Mouse (Mus musculus) myocyte (in vitro differentiated cells): ENCODE results near the gene Gm1043. TPM values are rescaled to one million over a fixed set of nuclear protein-coding genes. Genes with fewer than 3 reads are reported as not detected.

ENCODE experiments used
- H3K27me3 ChIP-seq: one replicate; pipeline ENCODE4 v1.6.1; 2011; ENCODE audit not compliant: control insufficient read depth, insufficient read depth, insufficient read length
- H3K36me3 ChIP-seq: one replicate; pipeline ENCODE4 v1.6.1; 2011; ENCODE audit not compliant: control insufficient read depth, insufficient read depth
- H3K4me2 ChIP-seq: one replicate; pipeline ENCODE4 v1.6.1; 2011; ENCODE audit warnings: low read depth, control low read depth
- H3K4me3 ChIP-seq: one replicate; pipeline ENCODE4 v1.5.1; 2011; ENCODE audit warnings: mild to moderate bottlenecking, control low read depth, moderate library complexity
- H3K79me2 ChIP-seq: one replicate; pipeline ENCODE4 v1.6.1; 2011; ENCODE audit not compliant: control insufficient read depth, insufficient read depth
- H3ac ChIP-seq: one replicate; pipeline ENCODE4 v1.6.1; 2011; ENCODE audit not compliant: control insufficient read depth, insufficient read length
- CEBPB ChIP-seq: IDR thresholded peaks from 2 replicates; pipeline ENCODE4 v1.6.1; 2011; ENCODE audit warnings: mild to moderate bottlenecking, moderate library complexity; ENCODE audit not compliant: poor library complexity, insufficient read depth, severe bottlenecking
- E2F4 ChIP-seq: IDR thresholded peaks from one replicate; pipeline ENCODE4 v1.6.1; 2011; ENCODE audit warnings: mild to moderate bottlenecking, control low read depth, moderate library complexity; ENCODE audit not compliant: insufficient read depth
- MAX ChIP-seq: IDR thresholded peaks from one replicate; pipeline ENCODE4 v1.6.1; 2011; ENCODE audit warnings: low read depth, mild to moderate bottlenecking, control low read depth
- MYOD1 ChIP-seq, 3 experiments: IDR thresholded peaks; one replicate each; pipeline ENCODE4 v1.6.1; 2011; ENCODE audit warnings: control low read depth in 2 of 3, low read depth in 2 of 3, mild to moderate bottlenecking in 2 of 3, moderate library complexity in 1 of 3; ENCODE audit not compliant: insufficient read length in 2 of 3, control insufficient read depth in 1 of 3
- MYOG ChIP-seq, 3 experiments: IDR thresholded peaks; one replicate each; pipeline ENCODE4 v1.6.1; 2011; ENCODE audit warnings: control low read depth in 2 of 3, low read depth in 2 of 3, mild to moderate bottlenecking in 2 of 3; ENCODE audit not compliant: insufficient read length in 2 of 3, control insufficient read depth in 1 of 3, insufficient read depth in 1 of 3
- POLR2A ChIP-seq: IDR thresholded peaks from one replicate; pipeline ENCODE4 v1.6.1; 2011; ENCODE audit warnings: low read depth, mild to moderate bottlenecking, control low read depth, moderate library complexity; ENCODE audit not compliant: insufficient read length
- POLR2AphosphoS2 ChIP-seq: IDR thresholded peaks from one replicate; pipeline ENCODE4 v1.6.1; 2011; ENCODE audit warnings: low read depth, control low read depth; ENCODE audit not compliant: insufficient read length
- REST ChIP-seq: IDR thresholded peaks from one replicate; pipeline ENCODE4 v1.6.1; 2011; ENCODE audit warnings: mild to moderate bottlenecking, control low read depth, moderate library complexity; ENCODE audit not compliant: insufficient read depth, insufficient read length
- SRF ChIP-seq: IDR thresholded peaks from one replicate; pipeline ENCODE4 v1.6.1; 2011; ENCODE audit warnings: low read depth; ENCODE audit not compliant: control insufficient read depth, insufficient read length
- TCF12 ChIP-seq: IDR thresholded peaks from one replicate; pipeline ENCODE4 v1.6.1; 2011; ENCODE audit warnings: mild to moderate bottlenecking, control low read depth; ENCODE audit not compliant: poor library complexity, insufficient read depth, severe bottlenecking
- TCF3 ChIP-seq: IDR thresholded peaks from one replicate; pipeline ENCODE4 v1.6.1; 2011; ENCODE audit warnings: low read depth, control low read depth; ENCODE audit not compliant: insufficient read length
- USF1 ChIP-seq: IDR thresholded peaks from one replicate; pipeline ENCODE4 v1.6.1; 2011; ENCODE audit warnings: low read depth, mild to moderate bottlenecking, control low read depth, moderate library complexity
- polyA plus RNA-seq: library from polyadenylated mRNA; unstranded; fragments of >200 nt; fragmentation: generic; extraction: Trizol; gene quantifications from one replicate; pipeline ENCODE4 v1.2.1, GENCODE M21; 2012; ENCODE audit warnings: missing spikeins

Gene Gm1043
- not detected for polyA plus RNA-seq

DNA sequence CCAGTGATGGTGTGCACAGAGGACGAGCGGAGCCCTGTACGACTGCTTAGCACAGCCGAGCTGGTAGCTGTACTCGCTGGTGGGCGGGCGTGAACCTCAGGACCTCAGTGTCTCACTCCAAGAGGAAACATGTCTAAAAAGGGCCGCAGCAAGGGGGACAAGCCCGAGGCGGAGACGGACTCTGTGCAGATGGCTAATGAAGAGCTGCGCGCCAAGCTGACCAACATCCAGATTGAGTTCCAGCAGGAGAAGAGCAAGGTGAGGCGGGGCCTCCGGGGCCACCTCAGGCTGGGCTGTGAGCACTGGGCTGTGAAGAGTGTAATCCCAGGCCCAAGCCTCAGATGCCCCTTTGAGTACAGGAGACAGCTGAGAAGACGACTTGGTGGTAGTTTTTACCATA is at the start of gene Gm1043:
TSS of gene Gm1043 (plus strand) at position 130 of the 400 bp plus-strand sequence.
- H3K4me2 ChIP-seq = no peak within 1 kb of the TSS
- H3K79me2 ChIP-seq = no peaks in the 10 kb centered on the region
- TF ChIP-seq REST (no peak), CEBPB (no peak), TCF12 (no peak), POLR2A (no peak), E2F4 (no peak), MYOD1 (IDR thresholded peaks at IDR 0.05; ENCODE audit: control insufficient read depth in 1 of 3, insufficient read length in 2 of 3, low read depth in 2 of 3) (no peak), MAX (no peak), POLR2AphosphoS2 (no peak), SRF (no peak), USF1 (no peak), TCF3 (no peak), MYOG (IDR thresholded peaks at IDR 0.05; ENCODE audit: control insufficient read depth in 1 of 3, insufficient read depth in 1 of 3, insufficient read length in 2 of 3, low read depth in 2 of 3) (no peak)
- no peak within 1 kb of the TSS for H3K4me3 ChIP-seq
- H3K36me3 ChIP-seq = no peaks in the 10 kb centered on the region
- no peak within 1 kb of the TSS for H3ac ChIP-seq
- peaks cover 28% of the 10 kb centered on the region for H3K27me3 ChIP-seq

DNA sequence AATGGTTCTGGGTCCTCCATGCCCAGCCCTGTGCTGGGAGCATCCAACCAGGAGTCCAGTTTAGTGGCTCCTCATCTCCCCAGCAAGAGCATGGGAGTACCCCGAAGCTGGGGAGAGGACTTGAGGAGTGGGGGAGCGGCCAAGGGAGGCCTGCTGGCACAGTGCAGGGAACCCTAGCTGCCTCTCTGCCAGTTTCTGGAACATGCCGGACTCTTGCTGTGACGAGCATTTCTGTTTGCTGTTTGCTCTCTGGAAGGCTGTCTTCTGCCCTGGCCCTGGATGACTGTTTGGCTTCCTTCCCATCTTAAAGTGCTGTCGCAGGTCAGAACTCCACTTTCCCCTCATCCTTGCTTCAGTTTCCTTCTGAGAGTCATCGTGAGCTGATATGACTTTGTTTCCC is 49.3 kb upstream of the Gm1043 start:
- peaks cover 57% of the 10 kb centered on the region for H3K27me3 ChIP-seq

DNA sequence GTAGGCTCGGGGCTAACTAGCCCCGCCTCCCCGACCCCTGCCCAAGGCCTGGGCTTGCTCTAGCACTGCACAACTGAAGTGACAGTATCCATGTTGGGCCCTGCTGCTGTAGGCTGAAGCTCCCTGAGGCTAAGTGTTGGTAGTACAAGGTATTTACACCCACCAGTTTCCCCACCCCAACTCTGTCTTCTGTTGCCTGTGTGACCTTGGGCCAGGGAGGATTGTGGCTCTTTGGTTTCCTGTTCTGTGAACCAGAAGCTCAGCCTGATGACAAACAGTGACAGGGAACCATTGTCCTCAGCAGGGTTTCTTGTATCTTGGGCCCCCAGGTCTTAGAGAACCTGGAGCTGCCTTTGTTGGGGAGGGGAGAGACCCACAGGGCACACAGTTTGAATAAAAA is 48.3 kb upstream of the Gm1043 start:
- TF ChIP-seq POLR2AphosphoS2 = no peak
- TF ChIP-seq MYOG (IDR thresholded peaks at IDR 0.05; ENCODE audit: control insufficient read depth in 1 of 3, insufficient read depth in 1 of 3, insufficient read length in 2 of 3, low read depth in 2 of 3) = no peak
- TF ChIP-seq USF1 = no peak
- TF ChIP-seq TCF3 = no peak
- TF ChIP-seq CEBPB = no peak
- no peak for TF ChIP-seq E2F4
- no peak for TF ChIP-seq REST
- TF ChIP-seq MAX = no peak
- no peak for TF ChIP-seq SRF
- Histone ChIP-seq H3K79me2 (no peaks in the 10 kb centered on the region), H3K36me3 (no peaks in the 10 kb centered on the region), H3ac (no peak overlapping the region), H3K27me3 (peaks cover 47% of the 10 kb centered on the region), H3K4me3 (no peak overlapping the region), H3K4me2 (no peak overlapping the region)

More for the DNA sequence above, 49.3 kb upstream of the Gm1043 start:
- Histone ChIP-seq H3K4me2 (no peak overlapping the region), H3K4me3 (no peak overlapping the region), H3ac (no peak overlapping the region), H3K79me2 (no peaks in the 10 kb centered on the region), H3K36me3 (no peaks in the 10 kb centered on the region)
- TF ChIP-seq USF1 (no peak), SRF (no peak), CEBPB (no peak), TCF3 (no peak), REST (no peak), POLR2AphosphoS2 (no peak), MYOD1 (IDR thresholded peaks at IDR 0.05; ENCODE audit: control insufficient read depth in 1 of 3, insufficient read length in 2 of 3, low read depth in 2 of 3) (no peak), MYOG (IDR thresholded peaks at IDR 0.05; ENCODE audit: control insufficient read depth in 1 of 3, insufficient read depth in 1 of 3, insufficient read length in 2 of 3, low read depth in 2 of 3) (no peak), E2F4 (no peak), POLR2A (no peak), TCF12 (no peak)

DNA sequence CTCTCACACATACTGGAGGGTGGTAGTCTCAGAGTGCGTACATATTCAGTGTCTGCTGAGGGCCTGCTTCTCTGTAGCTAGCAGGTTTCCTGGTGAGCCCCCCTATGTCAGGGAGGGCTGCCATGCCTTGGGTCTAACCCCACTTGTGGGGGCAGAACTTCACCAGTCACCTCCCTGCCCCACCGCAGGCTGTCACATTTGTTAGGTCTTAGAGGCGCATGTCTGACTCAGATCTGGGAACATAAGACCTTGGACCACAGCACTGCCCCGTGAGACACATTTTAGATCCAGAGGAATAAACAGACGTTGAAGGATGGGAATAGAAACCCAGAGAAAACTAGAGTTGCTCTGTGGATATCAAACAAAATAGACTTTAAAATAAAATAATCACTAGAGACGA is 45.3 kb upstream of the Gm1043 start:
- Histone ChIP-seq H3K4me2 (no peak overlapping the region), H3K79me2 (no peaks in the 10 kb centered on the region), H3K36me3 (no peaks in the 10 kb centered on the region), H3ac (no peak overlapping the region), H3K27me3 (peaks cover 50% of the 10 kb centered on the region), H3K4me3 (no peak overlapping the region)
- TF ChIP-seq MYOD1 (IDR thresholded peaks at IDR 0.05; ENCODE audit: control insufficient read depth in 1 of 3, insufficient read length in 2 of 3, low read depth in 2 of 3) = no peak

DNA sequence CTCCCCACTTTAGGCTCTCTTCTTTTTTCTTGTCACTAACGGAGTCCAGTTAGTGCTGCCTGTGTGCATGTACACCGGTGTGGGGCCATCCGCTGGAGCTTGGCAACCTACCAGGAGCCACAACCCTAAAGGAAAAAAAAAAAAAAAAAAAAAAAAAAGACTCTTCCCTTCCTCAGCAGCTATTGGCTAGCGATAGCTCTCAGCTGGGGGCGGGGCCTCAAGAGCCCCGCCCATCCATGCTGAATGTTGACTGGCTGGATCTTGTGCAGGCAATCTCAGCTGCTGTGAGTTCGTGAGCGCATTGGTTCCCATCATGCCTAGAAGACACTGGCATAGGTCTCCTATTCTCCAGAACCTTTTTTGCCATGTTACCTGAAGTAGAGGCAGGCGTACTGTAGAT is 44.5 kb upstream of the Gm1043 start:
- H3K4me2 ChIP-seq = no peak overlapping the region
- no peaks in the 10 kb centered on the region for H3K79me2 ChIP-seq
- peaks cover 48% of the 10 kb centered on the region for H3K27me3 ChIP-seq
- H3K36me3 ChIP-seq = no peaks in the 10 kb centered on the region
- H3K4me3 ChIP-seq = no peak overlapping the region
- TF ChIP-seq TCF3 (no peak), POLR2AphosphoS2 (no peak), E2F4 (no peak), POLR2A (no peak), MAX (no peak), MYOG (IDR thresholded peaks at IDR 0.05; ENCODE audit: control insufficient read depth in 1 of 3, insufficient read depth in 1 of 3, insufficient read length in 2 of 3, low read depth in 2 of 3) (no peak), USF1 (no peak), SRF (no peak), TCF12 (no peak), REST (no peak), CEBPB (no peak), MYOD1 (IDR thresholded peaks at IDR 0.05; ENCODE audit: control insufficient read depth in 1 of 3, insufficient read length in 2 of 3, low read depth in 2 of 3) (no peak)
- no peak overlapping the region for H3ac ChIP-seq
